Mouse (Mus musculus): ENCODE results near the gene Hdac9.

DNA sequence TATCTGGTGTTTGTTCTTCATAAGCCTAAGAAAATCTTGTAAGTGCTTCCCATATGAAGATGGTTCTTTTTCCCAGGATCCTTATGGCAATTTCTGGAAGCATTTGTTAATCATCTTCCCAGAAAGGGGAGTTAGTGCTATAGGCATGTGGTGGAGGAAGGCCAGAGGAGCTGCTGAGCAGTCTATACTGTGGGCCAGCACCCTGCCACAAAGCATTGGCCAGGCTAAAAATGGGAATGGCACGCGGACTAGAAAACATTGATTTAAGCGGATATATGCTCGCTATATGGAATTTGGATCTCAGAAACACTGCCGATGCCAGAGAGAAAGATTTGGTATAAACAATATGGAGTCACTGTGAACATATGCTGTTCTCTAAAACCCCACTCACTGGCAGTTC lies 435.2 kb downstream of the Hdac9 start:
- TF ChIP-seq CTCF (IDR thresholded peaks at IDR 0.05; ENCODE audit: low read depth, low read length) (no peak), GATA1 (IDR thresholded peaks at IDR 0.05; ENCODE audit: borderline replicate concordance, low read length) (no peak), POLR2AphosphoS5 (IDR thresholded peaks at IDR 0.05; ENCODE audit: insufficient replicate concordance, low read depth, low read length) (no peak), TAL1 (conservative IDR thresholded peaks at IDR 0.05; ENCODE audit: low read depth, low read length) (no peak)
